Mouse (Mus musculus) stomach, embryonic 16.5 days (tissue): ENCODE measurements around the gene Tatdn2. TPM values are rescaled to one million over a fixed set of nuclear protein-coding genes. Genes with fewer than 3 reads are reported as not detected.
A peak's percentile ranks its signal among the peaks of the same experiment; 100 is the strongest.

Source experiments
- ATAC-seq: fragments of 200-750 bp; cut with Nextera tagmentation; 2 replicates; pipeline ENCODE4 v1.8.0; 2017; ENCODE audit warnings: moderate number of reproducible peaks, moderate TSS enrichment; ENCODE audit not compliant: insufficient read depth, low FRiP score
- H3K27ac ChIP-seq: fragments of 300-500 bp; sonication (generic); 2 replicates; pipeline ENCODE4 v1.5.1; 2014; ENCODE audit warnings: low read length
- H3K27me3 ChIP-seq: fragments of 300-500 bp; sonication (generic); 2 replicates; pipeline ENCODE4 v1.6.1; 2014; ENCODE audit warnings: low read length, control low read depth, mixed read lengths; ENCODE audit not compliant: control insufficient read depth, insufficient read depth
- H3K36me3 ChIP-seq: fragments of 300-500 bp; sonication (generic); 2 replicates; pipeline ENCODE4 v1.6.1; 2014; ENCODE audit warnings: low read length; ENCODE audit not compliant: control insufficient read depth, insufficient read depth
- H3K4me1 ChIP-seq: fragments of 300-500 bp; sonication (generic); 2 replicates; pipeline ENCODE4 v1.6.1; 2014; ENCODE audit warnings: low read length, control low read depth, mixed read lengths; ENCODE audit not compliant: control insufficient read depth, insufficient read depth
- H3K4me2 ChIP-seq: fragments of 300-500 bp; sonication (generic); 2 replicates; pipeline ENCODE4 v1.6.1; 2014; ENCODE audit warnings: low read depth, low read length, mixed read lengths
- H3K4me3 ChIP-seq: fragments of 300-500 bp; sonication (generic); replicated peaks from 2 replicates; pipeline ENCODE4 v1.5.1; 2014; ENCODE audit warnings: mild to moderate bottlenecking, low read length
- H3K9ac ChIP-seq: fragments of 300-500 bp; sonication (generic); 2 replicates; pipeline ENCODE4 v1.6.1; 2014; ENCODE audit warnings: low read length
- H3K9me3 ChIP-seq: fragments of 300-500 bp; sonication (generic); replicated peaks from 2 replicates; pipeline ENCODE4 v1.6.1; 2016; ENCODE audit warnings: low read length, control low read depth; ENCODE audit not compliant: control insufficient read depth
- WGBS: fragments of 180-500 bp; shearing (Covaris S2); extraction: QIAGEN DNeasy Blood & Tissue Kit; methylation state at CpG from one replicate; pipeline ENCODE4 v1.1.7; 2014; 5-methylcytosine and 5-hydroxymethylcytosine counted together
- polyA plus RNA-seq: library from polyadenylated mRNA; unstranded; fragments of >200 nt; fragmentation: Nextera tagmentation; extraction: Ambion mirVana; gene quantifications from 2 replicates; pipeline ENCODE4 v1.2.1, GENCODE M21; 2015

Tatdn2 gene
- polyA plus RNA-seq, result 0.58 and 0.72 TPM in 2 replicates

- no peaks in the 10 kb centered on the region for H3K27me3 ChIP-seq
- peak within 1 kb of the TSS; percentile 96 for H3K4me2 ChIP-seq
- peaks cover 21% of the 10 kb centered on the region for H3K4me1 ChIP-seq
- peak within 1 kb of the TSS; percentile 93 for H3K27ac ChIP-seq
- H3K4me3 ChIP-seq, result peak within 1 kb of the TSS; percentile 95
- no peaks in the 10 kb centered on the region for H3K9me3 ChIP-seq
- WGBS, result under 1% methylated on average over 58 of the region's 58 CpGs
- ATAC-seq, result peak; percentile 99
- peak within 1 kb of the TSS; percentile 90 for H3K9ac ChIP-seq
- peaks cover 2% of the 10 kb centered on the region; the same call in 1 of the 2 replicates for H3K36me3 ChIP-seq
These were observed at the start of gene Tatdn2 for GRCm38 (mm10) chr6:113696582-113697221. TSS of gene Tatdn2 (plus strand) at chr6:113697050.

GRCm38 (mm10) chr6:113649346-113650196 is 47.3 kb upstream of the Tatdn2 start:
- Histone ChIP-seq H3K4me2 (no peak overlapping the region), H3K9ac (no peak overlapping the region), H3K4me3 (no peak overlapping the region), H3K27me3 (no peaks in the 10 kb centered on the region), H3K9me3 (no peaks in the 10 kb centered on the region), H3K36me3 (no peaks in the 10 kb centered on the region), H3K4me1 (no peaks in the 10 kb centered on the region), H3K27ac (peak overlapping the region; percentile 43)
- WGBS, result 80% methylated on average over 7 of the region's 7 CpGs
- no peak for ATAC-seq

- ATAC-seq, result no peak
- no peaks in the 10 kb centered on the region for H3K36me3 ChIP-seq
- 47% methylated on average over 4 of the region's 4 CpGs for WGBS
These were observed 46.6 kb upstream of the Tatdn2 start for GRCm38 (mm10) chr6:113650197-113650640.

GRCm38 (mm10) chr6:113651626-113652025 is 45.2 kb upstream of the Tatdn2 start:
- H3K9ac ChIP-seq, result no peak overlapping the region
- no peaks in the 10 kb centered on the region for H3K36me3 ChIP-seq
- H3K4me1 ChIP-seq, result no peaks in the 10 kb centered on the region
- no peak overlapping the region for H3K27ac ChIP-seq
- H3K27me3 ChIP-seq, result no peaks in the 10 kb centered on the region
- ATAC-seq, result no peak
- 49% methylated on average over 3 of the region's 3 CpGs for WGBS
- H3K4me3 ChIP-seq, result no peak overlapping the region
- no peak overlapping the region for H3K4me2 ChIP-seq
- H3K9me3 ChIP-seq, result no peaks in the 10 kb centered on the region

More at GRCm38 (mm10) chr6:113650197-113650640, 46.6 kb upstream of the Tatdn2 start:
- H3K4me2 ChIP-seq, result no peak overlapping the region
- no peak overlapping the region for H3K9ac ChIP-seq
- H3K4me3 ChIP-seq, result no peak overlapping the region
- no peaks in the 10 kb centered on the region for H3K9me3 ChIP-seq
- no peaks in the 10 kb centered on the region for H3K27me3 ChIP-seq
- no peaks in the 10 kb centered on the region for H3K4me1 ChIP-seq
- peak overlapping the region; percentile 43 for H3K27ac ChIP-seq

GRCm38 (mm10) chr6:113653551-113653950 is 43.3 kb upstream of the Tatdn2 start:
- 83% methylated on average over 7 of the region's 7 CpGs for WGBS
- no peak overlapping the region for H3K4me3 ChIP-seq
- no peaks in the 10 kb centered on the region for H3K36me3 ChIP-seq
- H3K4me1 ChIP-seq, result no peaks in the 10 kb centered on the region
- no peak for ATAC-seq
- no peak overlapping the region for H3K4me2 ChIP-seq
- H3K9ac ChIP-seq, result no peak overlapping the region
- no peak overlapping the region for H3K27ac ChIP-seq
- no peaks in the 10 kb centered on the region for H3K27me3 ChIP-seq
- H3K9me3 ChIP-seq, result no peaks in the 10 kb centered on the region

DNA sequence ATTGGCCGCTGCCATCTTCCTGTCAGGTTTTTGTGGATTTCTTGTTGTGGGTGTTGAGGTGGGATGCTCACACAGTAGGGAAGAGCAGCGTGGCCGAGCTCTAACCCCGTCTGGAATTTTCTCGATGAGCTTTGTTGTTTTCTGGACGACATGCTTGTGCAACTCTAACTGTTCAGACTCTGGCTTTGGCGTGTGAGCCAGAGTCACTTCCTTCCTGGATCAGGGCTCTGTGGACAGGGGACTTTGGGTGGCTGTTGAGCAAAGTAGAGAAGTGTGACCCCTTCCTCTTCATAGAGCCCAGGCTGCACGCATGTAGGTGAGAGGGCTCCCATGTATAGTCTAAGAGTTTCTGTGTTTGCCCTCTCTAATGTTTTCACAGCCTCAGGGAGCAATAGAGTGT is 42.7 kb upstream of the Tatdn2 start:
- no peak overlapping the region for H3K27ac ChIP-seq
- H3K27me3 ChIP-seq, result no peaks in the 10 kb centered on the region
- WGBS, result 78% methylated on average over 8 of the region's 8 CpGs
- peaks cover under 1% of the 10 kb centered on the region; the same call in 1 of the 2 replicates for H3K4me1 ChIP-seq
- no peak for ATAC-seq
- no peak overlapping the region for H3K9ac ChIP-seq
- no peaks in the 10 kb centered on the region for H3K36me3 ChIP-seq
- no peak overlapping the region for H3K4me3 ChIP-seq
- no peak overlapping the region for H3K4me2 ChIP-seq
- no peaks in the 10 kb centered on the region for H3K9me3 ChIP-seq

DNA sequence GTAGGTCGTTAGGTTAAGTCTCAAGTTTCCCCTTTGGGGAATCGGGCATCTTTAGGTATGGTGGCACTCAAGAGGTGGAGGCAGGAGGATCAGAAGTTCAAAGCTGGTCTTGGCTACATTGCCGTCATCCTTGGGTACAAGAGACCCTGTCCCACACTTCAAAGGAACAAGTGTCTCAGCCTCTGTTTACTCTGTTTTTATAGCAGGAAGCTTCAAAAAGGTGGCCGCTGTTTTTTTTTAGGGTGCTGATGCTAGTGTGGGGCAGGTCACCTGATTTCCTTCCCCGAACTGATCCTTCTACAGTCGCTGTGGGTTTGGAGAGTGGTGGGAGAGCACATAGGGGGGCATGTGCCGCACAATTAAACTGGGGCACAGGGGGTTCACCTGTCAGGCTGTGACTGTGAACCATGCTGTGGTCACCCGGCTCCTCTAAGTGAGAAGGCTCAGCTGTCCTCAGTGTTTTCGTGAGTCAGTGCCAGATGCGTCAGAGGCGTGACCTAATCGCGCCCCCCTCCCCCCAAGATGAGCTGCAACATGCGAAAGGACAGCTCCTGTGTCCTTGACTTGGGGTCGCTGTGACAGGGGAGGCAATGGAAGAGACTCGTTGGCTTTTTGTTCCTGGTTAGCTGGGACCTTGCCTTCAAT is 42.0 kb upstream of the Tatdn2 start:
- 64% methylated on average over 16 of the region's 16 CpGs for WGBS

DNA sequence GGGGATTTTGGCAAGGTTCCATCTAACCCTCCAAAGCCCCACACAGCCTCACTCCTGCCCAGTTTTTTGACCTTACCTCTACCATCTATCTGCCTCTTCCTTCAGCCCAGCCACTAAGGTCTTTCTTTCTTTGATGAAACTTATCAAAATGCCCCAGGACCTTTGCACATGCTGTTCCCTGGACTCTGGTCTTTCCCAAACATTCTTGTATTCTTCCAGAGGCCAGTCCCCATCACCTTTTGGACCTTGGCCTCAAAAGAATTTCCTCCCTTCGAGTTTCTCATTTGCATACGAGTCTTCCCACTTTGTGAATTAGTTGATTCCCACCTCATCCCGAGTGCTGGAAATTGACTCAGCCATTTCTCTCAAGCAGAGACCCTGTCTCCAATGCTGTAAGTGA is 41.4 kb upstream of the Tatdn2 start:
- Histone ChIP-seq H3K4me3 (no peak overlapping the region), H3K27me3 (no peaks in the 10 kb centered on the region), H3K36me3 (no peaks in the 10 kb centered on the region), H3K9ac (no peak overlapping the region), H3K27ac (no peak overlapping the region), H3K4me1 (peaks cover 7% of the 10 kb centered on the region), H3K9me3 (no peaks in the 10 kb centered on the region), H3K4me2 (no peak overlapping the region)
- 91% methylated on average over 3 of the region's 3 CpGs for WGBS
- no peak for ATAC-seq

More for the DNA sequence above, 42.0 kb upstream of the Tatdn2 start:
- ATAC-seq, result no peak
- H3K27me3 ChIP-seq, result no peaks in the 10 kb centered on the region
- peaks cover 4% of the 10 kb centered on the region; the same call in 1 of the 2 replicates for H3K4me1 ChIP-seq
- H3K36me3 ChIP-seq, result no peaks in the 10 kb centered on the region
- H3K9ac ChIP-seq, result no peak overlapping the region
- H3K9me3 ChIP-seq, result no peaks in the 10 kb centered on the region
- no peak overlapping the region for H3K4me2 ChIP-seq
- H3K4me3 ChIP-seq, result no peak overlapping the region
- no peak overlapping the region for H3K27ac ChIP-seq
